Mouse (Mus musculus) forebrain, embryonic 14.5 days (tissue): ENCODE measurements around the gene St6gal1. TPM values are rescaled to one million over a fixed set of nuclear protein-coding genes. Genes with fewer than 3 reads are reported as not detected.
"Not testable (repeated sequence)": the region's sequence is repeated elsewhere in the genome, so short reads cannot be mapped to it uniquely, and the experiment has no call there.

Experiments
- ATAC-seq: fragments of 200-750 bp; cut with Nextera tagmentation; 2 replicates; pipeline ENCODE4 v1.8.0; 2017; ENCODE audit warnings: mild to moderate bottlenecking, moderate library complexity
- DNase-seq: peaks from one replicate; pipeline ENCODE4 v3.0.0-alpha.2; 2015; ENCODE audit warnings: low spot score
- H3K27ac ChIP-seq: fragments of 300-500 bp; sonication (generic); 2 replicates; pipeline ENCODE4 v1.5.1; 2014; ENCODE audit warnings: low read depth, mild to moderate bottlenecking, control low read depth, low read length, moderate library complexity
- H3K27me3 ChIP-seq: fragments of 300-500 bp; sonication (generic); replicated peaks from 2 replicates; pipeline ENCODE4 v1.6.1; 2014; ENCODE audit warnings: low read length, control low read depth, mixed read lengths; ENCODE audit not compliant: control insufficient read depth, insufficient read depth
- H3K36me3 ChIP-seq: fragments of 300-500 bp; sonication (generic); 2 replicates; pipeline ENCODE4 v1.6.1; 2014; ENCODE audit warnings: low read length, control low read depth; ENCODE audit not compliant: control insufficient read depth, insufficient read depth
- H3K4me1 ChIP-seq: fragments of 300-500 bp; sonication (generic); 2 replicates; pipeline ENCODE4 v1.6.1; 2014; ENCODE audit warnings: antibody characterized with exemption, low read length, control low read depth; ENCODE audit not compliant: control insufficient read depth, insufficient read depth
- H3K4me2 ChIP-seq: fragments of 300-500 bp; sonication (generic); 2 replicates; pipeline ENCODE4 v1.6.1; 2014; ENCODE audit warnings: mild to moderate bottlenecking, control low read depth, low read length
- H3K4me3 ChIP-seq: fragments of 300-500 bp; sonication (generic); 2 replicates; pipeline ENCODE4 v1.5.1; 2014; ENCODE audit warnings: low read depth, low read length, control low read depth
- H3K9ac ChIP-seq: fragments of 300-500 bp; sonication (generic); 2 replicates; pipeline ENCODE4 v1.6.1; 2014; ENCODE audit warnings: mild to moderate bottlenecking, low read length, control low read depth, moderate library complexity
- H3K9me3 ChIP-seq: fragments of 300-500 bp; sonication (generic); replicated peaks from 2 replicates; pipeline ENCODE4 v1.6.1; 2016; ENCODE audit warnings: low read length, control low read depth, mixed read lengths; ENCODE audit not compliant: control insufficient read depth
- WGBS: fragments of 180-500 bp; shearing (Covaris S2); extraction: QIAGEN DNeasy Blood & Tissue Kit; methylation state at CpG from one replicate; pipeline ENCODE4 v1.1.7; 2014; 5-methylcytosine and 5-hydroxymethylcytosine counted together
- polyA plus RNA-seq: library from polyadenylated mRNA; unstranded; fragments of >200 nt; fragmentation: Nextera tagmentation; extraction: Ambion mirVana; gene quantifications from 2 replicates; pipeline ENCODE4 v1.2.1, GENCODE M21; 2014

St6gal1 gene
- 46.0 and 56.0 TPM in 2 replicates for polyA plus RNA-seq

DNA sequence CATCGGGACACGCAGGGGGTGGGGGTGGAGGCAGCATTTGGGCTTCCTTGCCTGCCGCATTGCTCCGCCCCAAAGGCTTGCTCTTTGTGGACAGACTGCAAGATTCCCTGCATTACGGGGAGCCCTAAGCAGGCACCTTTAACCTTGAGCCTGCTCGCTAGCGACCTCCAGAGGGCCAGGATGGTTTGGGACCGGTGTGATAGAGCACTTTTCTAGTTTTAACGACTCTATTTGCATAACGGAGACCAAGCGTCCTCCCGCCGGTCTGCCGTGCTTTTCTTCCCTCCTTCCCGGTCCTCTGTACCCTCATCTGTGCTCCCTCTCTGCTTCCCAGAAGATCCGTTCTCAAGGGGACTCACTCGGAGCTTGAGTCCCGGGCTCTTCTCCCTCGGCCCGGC is at the start of gene St6gal1:
St6gal1 (plus strand) TSS at position 70 of the 398 bp plus-strand sequence.
- peak; percentile 64 for ATAC-seq
- Histone ChIP-seq H3K9ac (peak within 1 kb of the TSS; percentile 95), H3K4me3 (peak within 1 kb of the TSS; percentile 66), H3K4me2 (peak within 1 kb of the TSS; percentile 87), H3K36me3 (no peaks in the 10 kb centered on the region), H3K9me3 (no peaks in the 10 kb centered on the region), H3K27ac (peak within 1 kb of the TSS; percentile 85), H3K4me1 (peaks cover 26% of the 10 kb centered on the region), H3K27me3 (no peaks in the 10 kb centered on the region)
- WGBS: under 1% methylated on average over 20 of the region's 20 CpGs
- DNase-seq: peak; percentile 85

DNA sequence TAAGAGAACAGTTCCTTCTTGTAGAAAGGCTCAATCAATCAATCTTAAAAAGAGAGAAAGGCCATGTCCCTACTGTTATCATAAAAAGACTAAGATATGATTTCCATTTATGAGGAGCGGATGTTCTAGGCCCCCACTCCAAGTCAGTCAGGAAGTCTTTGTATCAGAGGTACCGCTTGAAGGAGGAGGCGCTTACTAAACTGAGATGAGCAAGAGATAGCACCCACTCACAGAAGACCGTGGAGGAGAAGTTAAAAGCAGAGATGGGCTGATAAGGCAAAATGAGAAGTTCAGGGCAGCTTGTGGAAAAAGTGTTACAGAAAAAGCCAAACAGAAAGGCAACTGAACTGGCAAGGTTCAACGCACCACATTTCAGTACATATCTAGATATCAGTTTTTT is 49.7 kb upstream of the St6gal1 start:
- Histone ChIP-seq H3K4me3 (no peak overlapping the region), H3K36me3 (no peaks in the 10 kb centered on the region), H3K27me3 (no peaks in the 10 kb centered on the region), H3K4me2 (no peak overlapping the region), H3K9me3 (no peaks in the 10 kb centered on the region), H3K27ac (no peak overlapping the region), H3K9ac (no peak overlapping the region), H3K4me1 (no peaks in the 10 kb centered on the region)
- 94% methylated on average over 5 of the region's 5 CpGs for WGBS
- DNase-seq (no peak), ATAC-seq (no peak)

DNA sequence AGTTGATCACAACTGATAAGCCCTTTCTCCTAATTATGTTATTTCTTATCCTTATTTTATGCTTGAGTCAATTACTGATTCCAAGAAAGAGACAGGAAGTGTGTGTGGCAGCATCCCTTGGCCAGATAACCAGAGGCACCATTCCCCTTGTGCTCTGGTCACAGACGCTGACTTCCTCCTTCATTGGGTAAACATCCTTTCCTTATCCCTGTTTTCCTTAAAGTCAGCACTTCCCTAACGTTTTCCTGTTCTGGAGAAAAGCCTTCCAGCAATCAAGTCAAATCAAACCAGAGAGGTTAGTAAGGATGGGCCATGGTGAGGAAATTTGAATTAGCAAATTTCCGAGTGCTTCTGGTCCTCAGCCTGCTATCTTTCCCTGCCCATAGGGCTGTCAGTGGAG is 48.6 kb upstream of the St6gal1 start:
- no peak for DNase-seq
- Histone ChIP-seq H3K9me3 (no peaks in the 10 kb centered on the region), H3K9ac (no peak overlapping the region), H3K36me3 (no peaks in the 10 kb centered on the region), H3K4me1 (no peaks in the 10 kb centered on the region), H3K4me2 (no peak overlapping the region), H3K27ac (no peak overlapping the region), H3K4me3 (no peak overlapping the region), H3K27me3 (no peaks in the 10 kb centered on the region)
- ATAC-seq: no peak
- 73% methylated on average over 3 of the region's 3 CpGs for WGBS

DNA sequence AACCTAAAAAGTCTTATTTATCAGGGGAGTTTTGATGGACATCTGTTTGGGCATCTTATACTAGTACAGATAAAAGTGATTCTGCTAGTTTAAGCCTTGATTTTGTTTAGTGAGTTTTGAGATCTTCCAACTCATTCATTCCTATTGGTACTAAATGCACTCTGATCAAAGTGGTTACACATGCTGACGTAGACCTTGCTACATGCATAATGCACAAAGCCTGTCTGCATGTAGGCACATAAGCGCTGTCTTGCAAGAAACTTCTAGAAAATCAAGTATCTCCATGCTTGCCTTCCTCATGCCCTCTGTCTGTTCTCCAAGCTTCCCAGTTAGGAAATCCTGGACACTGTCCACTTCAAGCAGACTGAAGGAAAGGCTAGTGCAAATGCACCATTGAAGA is 46.7 kb upstream of the St6gal1 start:
- no peaks in the 10 kb centered on the region for H3K36me3 ChIP-seq
- no peak overlapping the region for H3K9ac ChIP-seq
- DNase-seq: no peak
- 94% methylated on average over 2 of the region's 2 CpGs for WGBS
- no peaks in the 10 kb centered on the region for H3K9me3 ChIP-seq
- H3K27ac ChIP-seq: no peak overlapping the region
- H3K27me3 ChIP-seq: no peaks in the 10 kb centered on the region
- H3K4me1 ChIP-seq: no peaks in the 10 kb centered on the region
- H3K4me2 ChIP-seq: no peak overlapping the region
- no peak for ATAC-seq
- H3K4me3 ChIP-seq: no peak overlapping the region

DNA sequence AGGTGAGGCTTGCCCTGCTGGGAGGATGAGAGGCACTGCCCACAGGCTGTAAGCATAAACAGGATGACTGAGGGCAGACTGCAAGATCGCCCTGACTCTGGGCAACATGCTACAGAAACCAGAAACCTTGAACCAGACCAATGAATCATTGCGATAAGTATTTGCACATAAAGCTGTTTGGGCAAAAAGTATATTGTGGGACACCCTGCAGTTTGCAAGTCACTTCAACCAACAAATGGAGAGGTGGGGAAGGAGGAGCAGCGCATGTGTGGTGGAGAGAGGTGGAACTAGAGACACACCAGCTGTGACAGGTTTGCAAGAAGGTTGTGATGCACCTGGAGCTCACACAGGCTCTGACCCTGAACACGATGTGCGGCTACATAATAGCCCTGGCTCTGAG is 45.7 kb upstream of the St6gal1 start:
- H3K27me3 ChIP-seq: no peaks in the 10 kb centered on the region
- no peaks in the 10 kb centered on the region for H3K36me3 ChIP-seq
- H3K4me3 ChIP-seq: no peak overlapping the region
- no peak for DNase-seq
- H3K27ac ChIP-seq: no peak overlapping the region
- WGBS: 95% methylated on average over 5 of the region's 5 CpGs
- ATAC-seq: no peak
- no peaks in the 10 kb centered on the region for H3K9me3 ChIP-seq
- no peak overlapping the region for H3K9ac ChIP-seq
- no peak overlapping the region for H3K4me2 ChIP-seq
- no peaks in the 10 kb centered on the region for H3K4me1 ChIP-seq

DNA sequence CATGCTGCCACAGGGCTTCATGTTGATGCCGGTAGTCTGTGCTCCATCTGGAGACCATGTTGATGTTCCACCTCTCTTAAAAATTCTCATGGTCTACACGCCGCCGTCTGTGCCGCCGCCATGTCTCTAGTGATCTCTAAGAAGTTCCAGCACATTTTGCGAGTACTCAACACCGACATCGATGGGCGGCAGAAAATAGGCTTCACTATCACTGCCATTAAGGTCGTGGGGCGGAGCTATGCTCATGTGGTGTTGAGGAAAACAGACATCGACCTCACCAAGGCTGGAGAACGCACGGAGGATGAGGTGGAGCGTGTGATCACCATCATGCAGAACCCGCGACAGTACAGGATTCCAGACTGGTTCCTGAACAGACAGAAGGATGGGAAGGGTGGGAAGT is 45.1 kb upstream of the St6gal1 start:
- H3K27me3 ChIP-seq, DNase-seq, ATAC-seq, H3K27ac ChIP-seq, H3K4me1 ChIP-seq, H3K36me3 ChIP-seq, H3K9ac ChIP-seq, H3K9me3 ChIP-seq, H3K4me3 ChIP-seq, H3K4me2 ChIP-seq: not testable (repeated sequence)
- WGBS: 92% methylated on average over 18 of the region's 18 CpGs

DNA sequence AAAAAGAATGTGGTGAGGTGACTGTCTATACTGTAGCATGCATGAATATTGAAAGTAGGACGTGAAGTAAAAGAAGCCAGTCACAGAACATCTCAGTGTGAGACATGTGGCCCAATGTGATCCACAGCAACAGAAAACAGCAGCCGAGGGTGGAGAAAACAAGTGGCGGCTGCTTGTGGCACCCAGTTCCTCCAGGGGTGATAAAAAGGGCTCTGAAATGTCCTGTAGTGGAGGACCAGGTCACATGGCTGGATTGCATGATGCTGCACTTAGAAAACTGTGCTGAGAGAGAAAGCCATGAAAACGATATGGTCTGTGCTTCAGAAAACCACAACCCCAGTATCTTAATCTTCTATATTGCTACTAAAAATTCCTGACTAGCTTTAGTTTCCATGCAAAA is 43.5 kb upstream of the St6gal1 start:
- ATAC-seq: no peak

DNA sequence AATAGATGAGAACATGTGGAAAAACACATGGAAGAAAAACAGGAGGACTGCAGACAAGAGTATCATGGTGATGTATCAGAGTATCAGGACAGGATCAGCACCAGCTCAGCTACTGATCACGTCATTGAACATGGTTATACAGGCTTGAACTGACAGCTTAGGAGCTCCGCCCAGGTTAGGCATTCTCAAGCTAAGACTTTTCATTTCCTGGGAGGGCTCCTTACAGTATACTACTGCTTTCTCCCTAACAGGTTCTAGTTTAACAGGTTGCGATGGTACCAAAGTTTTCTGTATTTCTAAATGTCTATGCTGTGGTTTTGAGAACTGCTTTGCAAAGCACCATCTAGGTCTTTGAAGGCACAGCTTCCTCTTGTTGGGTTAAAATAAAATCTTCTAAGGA is 43.1 kb upstream of the St6gal1 start:
- Histone ChIP-seq H3K27ac (no peak overlapping the region), H3K9me3 (no peaks in the 10 kb centered on the region), H3K4me2 (no peak overlapping the region), H3K27me3 (no peaks in the 10 kb centered on the region), H3K36me3 (no peaks in the 10 kb centered on the region), H3K4me3 (no peak overlapping the region), H3K9ac (no peak overlapping the region), H3K4me1 (no peaks in the 10 kb centered on the region)
- no peak for DNase-seq
- WGBS: 86% methylated on average over 3 of the region's 3 CpGs
- ATAC-seq: no peak

More for the DNA sequence above, 43.5 kb upstream of the St6gal1 start:
- Histone ChIP-seq H3K4me3 (no peak overlapping the region), H3K36me3 (no peaks in the 10 kb centered on the region), H3K9ac (no peak overlapping the region), H3K4me1 (no peaks in the 10 kb centered on the region), H3K4me2 (no peak overlapping the region), H3K27me3 (no peaks in the 10 kb centered on the region), H3K9me3 (no peaks in the 10 kb centered on the region), H3K27ac (no peak overlapping the region)
- WGBS: 85% methylated on average over 4 of the region's 4 CpGs
- no peak for DNase-seq

DNA sequence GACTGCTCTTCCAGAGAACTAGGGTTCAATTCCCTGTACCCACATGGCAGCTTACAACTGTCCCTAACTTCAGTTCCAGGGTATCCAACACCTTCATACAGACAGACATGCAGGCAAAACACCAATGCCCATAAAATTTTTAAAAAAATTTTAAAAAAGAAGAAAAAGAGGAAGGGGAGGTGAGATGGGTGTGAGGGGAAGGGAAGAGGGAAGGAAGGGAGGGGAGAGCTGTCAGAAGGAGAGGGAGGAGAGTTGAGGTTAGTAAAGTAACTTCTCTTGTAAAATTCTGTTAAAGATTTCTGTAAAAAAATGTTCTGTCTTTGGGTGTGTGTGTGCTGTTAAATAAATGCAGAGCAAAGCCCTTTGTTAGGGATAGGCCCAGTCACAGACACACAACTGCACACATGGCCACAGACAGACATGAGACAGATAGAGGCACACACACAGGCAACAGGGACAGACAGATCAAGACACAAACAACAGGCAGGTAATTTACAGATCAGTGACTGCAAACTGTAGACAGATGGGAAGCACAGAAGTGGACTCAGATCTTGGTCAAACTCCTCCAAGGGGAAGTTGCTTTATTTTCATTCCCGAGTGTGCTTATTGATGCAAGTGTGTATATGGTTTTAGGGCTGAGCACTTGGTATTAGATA is 42.5 kb upstream of the St6gal1 start:
- WGBS: 88% methylated on average over 1 of the region's 1 CpGs
- ATAC-seq: no peak

More for the DNA sequence above, 42.5 kb upstream of the St6gal1 start:
- Histone ChIP-seq H3K4me1 (no peaks in the 10 kb centered on the region), H3K36me3 (no peaks in the 10 kb centered on the region), H3K4me2 (no peak overlapping the region), H3K9ac (no peak overlapping the region), H3K4me3 (no peak overlapping the region), H3K9me3 (no peaks in the 10 kb centered on the region), H3K27me3 (no peaks in the 10 kb centered on the region), H3K27ac (no peak overlapping the region)
- no peak for DNase-seq
